Mouse (Mus musculus): Measurements from ENCODE around the gene Fam240b. TPM values are rescaled to one million over a fixed set of nuclear protein-coding genes. Genes with fewer than 3 reads are reported as not detected.
"Not testable (repeated sequence)": the region's sequence is repeated elsewhere in the genome, so short reads cannot be mapped to it uniquely, and the experiment has no call there.

Gene Fam240b
- polyA plus RNA-seq, 1 experiment from 2014 or later = not detected

DNA sequence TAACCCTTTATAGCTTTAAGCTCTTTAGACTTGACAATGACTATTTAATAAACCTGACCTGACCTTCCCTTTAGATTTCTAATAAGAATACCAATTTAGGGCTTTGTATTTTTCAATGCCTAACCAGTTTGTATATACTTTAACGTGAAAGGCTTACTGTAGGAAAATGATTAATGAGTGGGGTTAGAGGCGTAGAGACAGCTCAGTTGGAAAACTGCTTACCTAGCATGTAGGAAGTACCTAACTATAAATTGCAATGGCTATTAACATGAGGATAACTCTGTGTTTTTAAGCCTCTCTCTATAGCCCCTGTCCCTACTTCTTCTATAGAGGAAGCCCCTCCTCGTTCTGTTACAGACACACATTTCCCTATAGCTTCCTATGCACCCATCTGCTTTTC is 17.6 kb downstream of the Fam240b start:
- DNase-seq (ENCODE audit: low spot score) (no peak), ATAC-seq (no peak)
- no peak overlapping the region for H3K27ac ChIP-seq (ENCODE audit: low read depth, low read length)
- no peak overlapping the region for H3K4me3 ChIP-seq (ENCODE audit: low read depth, low read length)
- H3K27me3 ChIP-seq (replicated peaks; ENCODE audit: control insufficient read depth, insufficient read depth, low read length) = no peaks in the 10 kb centered on the region
- WGBS = 73% methylated on average over 3 of the region's 3 CpGs
- no peak overlapping the region for H3K4me2 ChIP-seq (ENCODE audit: low read length)
- no peaks in the 10 kb centered on the region for H3K9me3 ChIP-seq (replicated peaks; ENCODE audit: control insufficient read depth, low read length)
- H3K36me3 ChIP-seq (ENCODE audit: control insufficient read depth, insufficient read depth, low read length) = no peaks in the 10 kb centered on the region
- no peak overlapping the region for H3K9ac ChIP-seq (ENCODE audit: low read length)
- no peaks in the 10 kb centered on the region for H3K4me1 ChIP-seq (ENCODE audit: control insufficient read depth, insufficient read depth, low read length)

- H3K36me3 ChIP-seq (ENCODE audit: control insufficient read depth, insufficient read depth, low read length) = no peaks in the 10 kb centered on the region
- no peak overlapping the region for H3K4me2 ChIP-seq (ENCODE audit: low read length)
- whole genome bisulfite sequencing = 53% methylated on average over 4 of the region's 4 CpGs
- no peak for DNase-seq (ENCODE audit: low spot score)
- H3K9ac ChIP-seq (ENCODE audit: low read length) = no peak overlapping the region
- ATAC-seq = no peak
- no peaks in the 10 kb centered on the region for H3K27me3 ChIP-seq (replicated peaks; ENCODE audit: control insufficient read depth, insufficient read depth, low read length)
- H3K27ac ChIP-seq (ENCODE audit: low read depth, low read length) = no peak overlapping the region
- no peaks in the 10 kb centered on the region for H3K4me1 ChIP-seq (ENCODE audit: control insufficient read depth, insufficient read depth, low read length)
- no peaks in the 10 kb centered on the region for H3K9me3 ChIP-seq (replicated peaks; ENCODE audit: control insufficient read depth, low read length)
- no peak overlapping the region for H3K4me3 ChIP-seq (ENCODE audit: low read depth, low read length)
Observed at GRCm38 (mm10) chr13:64477968-64478367, 19.6 kb downstream of the Fam240b start.

GRCm38 (mm10) chr13:64467886-64468285 is 29.7 kb downstream of the Fam240b start:
- H3K27ac ChIP-seq (ENCODE audit: low read depth, low read length) = no peak overlapping the region
- no peaks in the 10 kb centered on the region for H3K36me3 ChIP-seq (ENCODE audit: control insufficient read depth, insufficient read depth, low read length)
- no peak for ATAC-seq
- H3K4me3 ChIP-seq (ENCODE audit: low read depth, low read length) = no peak overlapping the region
- 64% methylated on average over 6 of the region's 6 CpGs for WGBS
- H3K4me1 ChIP-seq (ENCODE audit: control insufficient read depth, insufficient read depth, low read length) = no peaks in the 10 kb centered on the region
- no peak overlapping the region for H3K9ac ChIP-seq (ENCODE audit: low read length)
- no peaks in the 10 kb centered on the region for H3K9me3 ChIP-seq (replicated peaks; ENCODE audit: control insufficient read depth, low read length)
- no peaks in the 10 kb centered on the region for H3K27me3 ChIP-seq (replicated peaks; ENCODE audit: control insufficient read depth, insufficient read depth, low read length)
- no peak overlapping the region for H3K4me2 ChIP-seq (ENCODE audit: low read length)
- DNase-seq (ENCODE audit: low spot score) = peak; percentile 46

- ATAC-seq (no peak), DNase-seq (ENCODE audit: low spot score) (no peak)
- Histone ChIP-seq H3K4me2 (ENCODE audit: low read length) (no peak overlapping the region), H3K36me3 (ENCODE audit: control insufficient read depth, insufficient read depth, low read length) (no peaks in the 10 kb centered on the region), H3K27ac (ENCODE audit: low read depth, low read length) (no peak overlapping the region), H3K4me3 (ENCODE audit: low read depth, low read length) (no peak overlapping the region), H3K27me3 (replicated peaks; ENCODE audit: control insufficient read depth, insufficient read depth, low read length) (no peaks in the 10 kb centered on the region), H3K4me1 (ENCODE audit: control insufficient read depth, insufficient read depth, low read length) (no peaks in the 10 kb centered on the region), H3K9me3 (replicated peaks; ENCODE audit: control insufficient read depth, low read length) (no peaks in the 10 kb centered on the region), H3K9ac (ENCODE audit: low read length) (no peak overlapping the region)
- 70% methylated on average over 9 of the region's 9 CpGs for WGBS
Observed at GRCm38 (mm10) chr13:64465166-64465565, 32.4 kb downstream of the Fam240b start.

GRCm38 (mm10) chr13:64462581-64462980 is 35.0 kb downstream of the Fam240b start:
- WGBS = 74% methylated on average over 2 of the region's 2 CpGs
- ATAC-seq = no peak

DNA sequence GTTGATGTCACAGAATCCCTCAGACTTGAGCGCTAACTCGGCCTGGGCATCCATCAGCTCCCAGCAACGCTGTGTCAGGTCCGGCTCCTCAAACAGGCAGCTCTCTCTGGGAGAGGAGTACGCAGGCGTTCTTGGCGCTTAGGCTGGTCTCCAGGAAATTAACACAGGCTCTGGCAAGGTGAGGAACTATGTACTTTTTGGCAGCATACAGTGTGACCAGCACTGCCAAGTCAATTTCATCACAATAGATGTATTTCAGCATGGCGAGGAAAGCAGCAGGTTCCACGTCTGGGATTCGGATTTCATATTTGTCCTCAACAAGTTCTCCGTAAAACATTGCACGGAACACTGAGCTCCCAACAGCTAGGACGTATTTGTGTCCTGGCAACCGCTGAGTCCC is 39.4 kb downstream of the Fam240b start:
- Histone ChIP-seq H3K4me3 (ENCODE audit: low read depth, low read length) (no peak overlapping the region), H3K9me3 (replicated peaks; ENCODE audit: control insufficient read depth, low read length) (no peaks in the 10 kb centered on the region), H3K36me3 (ENCODE audit: control insufficient read depth, insufficient read depth, low read length) (no peaks in the 10 kb centered on the region), H3K27me3 (replicated peaks; ENCODE audit: control insufficient read depth, insufficient read depth, low read length) (no peaks in the 10 kb centered on the region), H3K9ac (ENCODE audit: low read length) (no peak overlapping the region), H3K27ac (ENCODE audit: low read depth, low read length) (no peak overlapping the region), H3K4me1 (ENCODE audit: control insufficient read depth, insufficient read depth, low read length) (no peaks in the 10 kb centered on the region), H3K4me2 (ENCODE audit: low read length) (no peak overlapping the region)
- ATAC-seq (no peak), DNase-seq (ENCODE audit: low spot score) (no peak)
- 93% methylated on average over 14 of the region's 14 CpGs for WGBS

More at GRCm38 (mm10) chr13:64462581-64462980, 35.0 kb downstream of the Fam240b start:
- Histone ChIP-seq H3K4me2 (ENCODE audit: low read length) (no peak overlapping the region), H3K27ac (ENCODE audit: low read depth, low read length) (no peak overlapping the region), H3K4me1 (ENCODE audit: control insufficient read depth, insufficient read depth, low read length) (no peaks in the 10 kb centered on the region), H3K9ac (ENCODE audit: low read length) (no peak overlapping the region), H3K36me3 (ENCODE audit: control insufficient read depth, insufficient read depth, low read length) (no peaks in the 10 kb centered on the region), H3K27me3 (replicated peaks; ENCODE audit: control insufficient read depth, insufficient read depth, low read length) (no peaks in the 10 kb centered on the region), H3K9me3 (replicated peaks; ENCODE audit: control insufficient read depth, low read length) (no peaks in the 10 kb centered on the region), H3K4me3 (ENCODE audit: low read depth, low read length) (no peak overlapping the region)
- DNase-seq (ENCODE audit: low spot score) = peak; percentile 15

- WGBS = 92% methylated on average over 19 of the region's 19 CpGs
- not testable (repeated sequence) for H3K4me2 ChIP-seq (ENCODE audit: low read length); ATAC-seq; H3K9ac ChIP-seq (ENCODE audit: low read length); DNase-seq (ENCODE audit: low spot score); H3K27ac ChIP-seq (ENCODE audit: low read depth, low read length); H3K4me1 ChIP-seq (ENCODE audit: control insufficient read depth, insufficient read depth, low read length); H3K27me3 ChIP-seq (replicated peaks; ENCODE audit: control insufficient read depth, insufficient read depth, low read length); H3K4me3 ChIP-seq (ENCODE audit: low read depth, low read length); H3K36me3 ChIP-seq (ENCODE audit: control insufficient read depth, insufficient read depth, low read length); H3K9me3 ChIP-seq (replicated peaks; ENCODE audit: control insufficient read depth, low read length)
Observed at GRCm38 (mm10) chr13:64457225-64457978, 40.2 kb downstream of the Fam240b start.

GRCm38 (mm10) chr13:64450001-64450794 is 47.4 kb downstream of the Fam240b start:
- DNase-seq (ENCODE audit: low spot score) (no peak), ATAC-seq (no peak)
- WGBS = 82% methylated on average over 7 of the region's 7 CpGs
- Histone ChIP-seq H3K4me1 (ENCODE audit: control insufficient read depth, insufficient read depth, low read length) (no peaks in the 10 kb centered on the region), H3K4me2 (ENCODE audit: low read length) (no peak overlapping the region), H3K9ac (ENCODE audit: low read length) (no peak overlapping the region), H3K9me3 (replicated peaks; ENCODE audit: control insufficient read depth, low read length) (no peaks in the 10 kb centered on the region), H3K27ac (ENCODE audit: low read depth, low read length) (no peak overlapping the region), H3K36me3 (ENCODE audit: control insufficient read depth, insufficient read depth, low read length) (no peaks in the 10 kb centered on the region), H3K4me3 (ENCODE audit: low read depth, low read length) (no peak overlapping the region), H3K27me3 (replicated peaks; ENCODE audit: control insufficient read depth, insufficient read depth, low read length) (no peaks in the 10 kb centered on the region)

DNA sequence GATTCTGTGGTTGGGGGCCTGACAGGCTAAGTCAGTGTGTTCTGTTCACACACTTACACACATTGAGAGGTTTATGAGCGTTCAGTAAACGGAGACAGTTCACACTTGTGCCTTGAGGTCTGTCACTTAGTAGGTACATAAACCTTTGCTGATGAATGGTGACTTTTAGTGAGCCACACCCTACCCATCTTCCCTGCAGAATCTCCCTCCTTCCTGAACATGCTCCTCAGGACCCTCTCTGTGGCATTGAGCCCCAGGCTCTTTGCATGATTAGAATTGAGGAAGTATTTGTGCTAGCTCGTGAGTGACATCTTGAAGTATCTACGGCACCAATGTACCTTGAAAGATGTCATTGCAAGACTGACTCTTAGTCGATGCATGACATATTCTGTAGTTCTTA is 48.9 kb downstream of the Fam240b start:
- Histone ChIP-seq H3K4me2 (ENCODE audit: low read length) (no peak overlapping the region), H3K36me3 (ENCODE audit: control insufficient read depth, insufficient read depth, low read length) (no peaks in the 10 kb centered on the region), H3K27me3 (replicated peaks; ENCODE audit: control insufficient read depth, insufficient read depth, low read length) (no peaks in the 10 kb centered on the region), H3K4me1 (ENCODE audit: control insufficient read depth, insufficient read depth, low read length) (no peaks in the 10 kb centered on the region), H3K4me3 (ENCODE audit: low read depth, low read length) (no peak overlapping the region), H3K9ac (ENCODE audit: low read length) (no peak overlapping the region), H3K9me3 (replicated peaks; ENCODE audit: control insufficient read depth, low read length) (no peaks in the 10 kb centered on the region), H3K27ac (ENCODE audit: low read depth, low read length) (no peak overlapping the region)
- 87% methylated on average over 5 of the region's 5 CpGs for WGBS
- DNase-seq (ENCODE audit: low spot score) (no peak), ATAC-seq (no peak)

Data from forebrain, embryonic 14.5 days (tissue).